Mouse (Mus musculus): ENCODE data around the gene Megf8.

GRCm38 (mm10) chr7:25268588-25268987 is 48.4 kb upstream of the Megf8 start:
- no peak for TF ChIP-seq HCFC1 (IDR thresholded peaks at IDR 0.05; ENCODE audit: borderline replicate concordance, insufficient read depth, low read length)
- no peak for TF ChIP-seq ZNF384 (IDR thresholded peaks at IDR 0.05; ENCODE audit: low read depth, low read length)
- TF ChIP-seq CHD2 (IDR thresholded peaks at IDR 0.05; ENCODE audit: low read depth, low read length): no peak
- no peak for TF ChIP-seq ZC3H11A (IDR thresholded peaks at IDR 0.05; ENCODE audit: borderline replicate concordance, low read depth, low read length)
- no peak for TF ChIP-seq MAFK (IDR thresholded peaks at IDR 0.05; ENCODE audit: insufficient read depth, low read depth, low read length)
